Mouse (Mus musculus) thymus, adult 2 months (tissue): Measurements from ENCODE around the gene Mrps6.

Experiments used
- CTCF ChIP-seq: fragments of 200-500 bp; IDR thresholded peaks from 2 replicates; pipeline ENCODE4 v1.5.1; 2012; ENCODE audit warnings: mild to moderate bottlenecking, control low read depth, low read length, moderate library complexity, borderline replicate concordance; ENCODE audit not compliant: control insufficient read depth, poor library complexity, insufficient read depth; ENCODE audit errors: extremely low read depth
- POLR2A ChIP-seq: fragments of 200-500 bp; IDR thresholded peaks from 2 replicates; pipeline ENCODE4 v1.6.1; 2012; ENCODE audit warnings: mild to moderate bottlenecking, low read length, control low read depth, moderate library complexity; ENCODE audit not compliant: control insufficient read depth, poor library complexity, insufficient read depth; ENCODE audit errors: extremely low read depth

DNA sequence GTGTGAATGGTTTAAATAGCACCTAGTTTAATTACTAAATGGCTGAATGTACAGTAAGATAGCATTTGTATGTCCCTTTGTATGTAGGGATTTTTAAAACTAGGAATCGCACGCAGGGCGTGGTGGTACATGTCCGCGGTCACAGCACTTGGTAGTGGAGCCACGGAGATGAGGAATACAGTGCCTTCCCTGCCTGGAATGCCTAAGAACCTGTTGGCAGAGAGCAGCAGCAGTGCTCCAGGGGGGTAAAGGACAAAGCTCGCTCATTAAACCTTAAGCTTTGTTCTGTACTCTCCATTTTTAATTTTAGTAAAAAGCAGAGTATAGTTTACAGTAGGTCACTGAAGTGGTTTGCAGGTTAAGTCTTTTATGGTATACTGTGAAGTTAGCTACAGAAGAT is 3.5 kb downstream of the Mrps6 start:
- TF ChIP-seq POLR2A (no peak), CTCF (no peak)
